Mouse (Mus musculus) limb, embryonic 11.5 days (tissue): Measurements from ENCODE around the gene Mcf2l. TPM values are rescaled to one million over a fixed set of nuclear protein-coding genes. Genes with fewer than 3 reads are reported as not detected.

Source experiments
- ATAC-seq: fragments of 200-750 bp; cut with Nextera tagmentation; 2 replicates; pipeline ENCODE4 v1.8.0; 2017; ENCODE audit warnings: low read depth; ENCODE audit not compliant: insufficient number of reproducible peaks, low FRiP score, low TSS enrichment
- DNase-seq: peaks from one replicate; pipeline ENCODE4 v3.0.0-alpha.2; 2015; ENCODE audit warnings: low spot score
- H3K27ac ChIP-seq: fragments of 300-500 bp; sonication (generic); replicated peaks from 2 replicates; pipeline ENCODE4 v1.5.1; 2014; ENCODE audit warnings: low read depth, mild to moderate bottlenecking, low read length
- H3K27me3 ChIP-seq: fragments of 300-500 bp; sonication (generic); 2 replicates; pipeline ENCODE4 v1.6.1; 2014; ENCODE audit warnings: mild to moderate bottlenecking, low read length, mixed read lengths; ENCODE audit not compliant: control insufficient read depth, insufficient read depth
- H3K36me3 ChIP-seq: fragments of 300-500 bp; sonication (generic); 2 replicates; pipeline ENCODE4 v1.6.1; 2014; ENCODE audit warnings: mild to moderate bottlenecking, low read length, moderate library complexity, mixed read lengths; ENCODE audit not compliant: control insufficient read depth, insufficient read depth
- H3K4me1 ChIP-seq: fragments of 300-500 bp; sonication (generic); 2 replicates; pipeline ENCODE4 v1.6.1; 2014; ENCODE audit warnings: low read length, mixed read lengths; ENCODE audit not compliant: control insufficient read depth, insufficient read depth
- H3K4me2 ChIP-seq: fragments of 300-500 bp; sonication (generic); 2 replicates; pipeline ENCODE4 v1.6.1; 2014; ENCODE audit warnings: low read depth, mild to moderate bottlenecking, moderate library complexity; ENCODE audit not compliant: severe bottlenecking
- H3K4me3 ChIP-seq: fragments of 300-500 bp; sonication (generic); 2 replicates; pipeline ENCODE4 v1.5.1; 2014; ENCODE audit warnings: low read depth, low read length
- H3K9ac ChIP-seq: fragments of 300-500 bp; sonication (generic); 2 replicates; pipeline ENCODE4 v1.6.1; 2014; ENCODE audit warnings: mild to moderate bottlenecking, low read length
- H3K9me3 ChIP-seq: fragments of 300-500 bp; sonication (generic); 2 replicates; pipeline ENCODE4 v1.6.1; 2016; ENCODE audit warnings: low read length; ENCODE audit not compliant: control insufficient read depth
- WGBS: fragments of 180-500 bp; shearing (Covaris S2); extraction: QIAGEN DNeasy Blood & Tissue Kit; methylation state at CpG from one replicate; pipeline ENCODE4 v1.1.7; 2014; 5-methylcytosine and 5-hydroxymethylcytosine counted together
- polyA plus RNA-seq: library from polyadenylated mRNA; unstranded; fragments of >200 nt; fragmentation: Nextera tagmentation; extraction: Ambion mirVana; gene quantifications from 2 replicates; pipeline ENCODE4 v1.2.1, GENCODE M21; 2014

Mcf2l gene
- polyA plus RNA-seq, 1 experiment from 2014 or later = 9.4 TPM

GRCm38 (mm10) chr8:12927204-12927983, 53.8 kb downstream of the Mcf2l start:
- Histone ChIP-seq H3K9me3 (no peaks in the 10 kb centered on the region), H3K36me3 (no peaks in the 10 kb centered on the region), H3K4me1 (0 out of 2 replicates have a peak, but pooled peaks cover 2% of the 10 kb centered on the region), H3K27ac (no peak overlapping the region), H3K9ac (no peak overlapping the region), H3K4me3 (no peak overlapping the region), H3K27me3 (no peaks in the 10 kb centered on the region), H3K4me2 (no peak overlapping the region; the same call in 1 of the 2 replicates)
- 61% methylated on average over 7 of the region's 7 CpGs for WGBS
- peak; percentile 78 for DNase-seq
- no peak for ATAC-seq

GRCm38 (mm10) chr8:12928033-12928432, 54.4 kb downstream of the Mcf2l start:
- WGBS = 88% methylated on average over 8 of the region's 8 CpGs
- Histone ChIP-seq H3K4me2 (no peak overlapping the region), H3K4me1 (0 out of 2 replicates have a peak, but pooled peaks cover 2% of the 10 kb centered on the region), H3K4me3 (no peak overlapping the region), H3K36me3 (no peaks in the 10 kb centered on the region), H3K27ac (no peak overlapping the region), H3K27me3 (no peaks in the 10 kb centered on the region), H3K9me3 (no peaks in the 10 kb centered on the region), H3K9ac (no peak overlapping the region)
- DNase-seq = no peak
- no peak for ATAC-seq

GRCm38 (mm10) chr8:12928931-12929330, 55.3 kb downstream of the Mcf2l start:
- H3K4me3 ChIP-seq = no peak overlapping the region
- H3K9me3 ChIP-seq = no peaks in the 10 kb centered on the region
- no peak for DNase-seq
- no peak overlapping the region for H3K4me2 ChIP-seq
- H3K27ac ChIP-seq = no peak overlapping the region
- WGBS = 80% methylated on average over 5 of the region's 5 CpGs
- no peak overlapping the region for H3K9ac ChIP-seq
- no peaks in the 10 kb centered on the region for H3K36me3 ChIP-seq
- H3K27me3 ChIP-seq = no peaks in the 10 kb centered on the region
- no peak for ATAC-seq
- 0 out of 2 replicates have a peak, but pooled peaks cover 2% of the 10 kb centered on the region for H3K4me1 ChIP-seq

GRCm38 (mm10) chr8:12930290-12930689, 56.7 kb downstream of the Mcf2l start:
- no peak for ATAC-seq
- Histone ChIP-seq H3K27me3 (no peaks in the 10 kb centered on the region), H3K9me3 (no peaks in the 10 kb centered on the region), H3K4me2 (no peak overlapping the region), H3K9ac (no peak overlapping the region), H3K4me3 (no peak overlapping the region), H3K36me3 (no peaks in the 10 kb centered on the region), H3K27ac (no peak overlapping the region), H3K4me1 (0 out of 2 replicates have a peak, but pooled peaks cover 2% of the 10 kb centered on the region)
- no peak for DNase-seq
- whole genome bisulfite sequencing = 34% methylated on average over 5 of the region's 5 CpGs

GRCm38 (mm10) chr8:12931426-12931825, 57.8 kb downstream of the Mcf2l start:
- no peak overlapping the region for H3K4me3 ChIP-seq
- DNase-seq (no peak), ATAC-seq (no peak)
- H3K27ac ChIP-seq = no peak overlapping the region
- 65% methylated on average over 11 of the region's 11 CpGs for WGBS
- no peaks in the 10 kb centered on the region for H3K9me3 ChIP-seq
- no peaks in the 10 kb centered on the region for H3K36me3 ChIP-seq
- no peak overlapping the region for H3K4me2 ChIP-seq
- H3K4me1 ChIP-seq = no peaks in the 10 kb centered on the region
- no peak overlapping the region for H3K9ac ChIP-seq
- no peaks in the 10 kb centered on the region for H3K27me3 ChIP-seq

GRCm38 (mm10) chr8:12932520-12932919, 58.9 kb downstream of the Mcf2l start:
- Histone ChIP-seq H3K27ac (no peak overlapping the region), H3K27me3 (no peaks in the 10 kb centered on the region), H3K36me3 (no peaks in the 10 kb centered on the region), H3K9me3 (no peaks in the 10 kb centered on the region), H3K4me1 (no peaks in the 10 kb centered on the region), H3K9ac (no peak overlapping the region), H3K4me2 (no peak overlapping the region), H3K4me3 (no peak overlapping the region)
- 90% methylated on average over 8 of the region's 8 CpGs for WGBS
- DNase-seq (no peak), ATAC-seq (no peak)

- Histone ChIP-seq H3K9me3 (no peaks in the 10 kb centered on the region), H3K27me3 (no peaks in the 10 kb centered on the region), H3K4me2 (no peak overlapping the region), H3K9ac (no peak overlapping the region), H3K4me1 (no peaks in the 10 kb centered on the region), H3K27ac (no peak overlapping the region), H3K36me3 (no peaks in the 10 kb centered on the region), H3K4me3 (no peak overlapping the region)
- ATAC-seq (no peak), DNase-seq (no peak)
- 54% methylated on average over 3 of the region's 3 CpGs for WGBS
These were observed 60.2 kb downstream of the Mcf2l start for GRCm38 (mm10) chr8:12933765-12934164.

GRCm38 (mm10) chr8:12934453-12935043, 60.9 kb downstream of the Mcf2l start:
- no peak for ATAC-seq
- 80% methylated on average over 8 of the region's 8 CpGs for WGBS
- H3K27ac ChIP-seq = no peak overlapping the region

More at GRCm38 (mm10) chr8:12934453-12935043, 60.9 kb downstream of the Mcf2l start:
- Histone ChIP-seq H3K9ac (no peak overlapping the region), H3K9me3 (no peaks in the 10 kb centered on the region), H3K4me3 (no peak overlapping the region), H3K27me3 (no peaks in the 10 kb centered on the region), H3K4me2 (no peak overlapping the region), H3K36me3 (no peaks in the 10 kb centered on the region), H3K4me1 (no peaks in the 10 kb centered on the region)
- no peak for DNase-seq
